Mouse (Mus musculus) brain, embryonic 18.5 days (tissue): ENCODE data around the gene AI182371.

Experiments
- DNase-seq: peaks from one replicate; pipeline ENCODE4 v3.0.0-alpha.2; 2012; ENCODE audit warnings: low read depth, low spot score

AI182371 gene

DNA sequence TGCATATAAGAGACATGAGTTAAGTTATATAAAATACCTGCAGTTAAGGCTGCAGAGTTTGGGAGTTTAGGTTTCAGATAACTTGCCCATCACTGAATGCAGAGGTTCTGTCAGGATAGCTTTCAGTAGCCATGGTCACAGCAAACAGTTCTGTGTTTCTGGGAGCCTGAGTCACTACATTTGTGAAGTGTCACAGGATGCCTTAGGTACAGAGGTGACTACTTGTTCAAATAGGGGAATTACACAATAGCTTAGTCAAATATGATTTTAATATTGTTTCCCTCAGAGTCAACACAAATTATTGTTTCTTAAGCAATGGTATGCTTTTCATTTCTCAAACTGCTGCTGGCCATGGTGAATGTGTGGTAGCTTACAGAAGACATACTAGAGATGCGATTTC, 32.2 kb downstream of the AI182371 start:
- DNase-seq: no peak

- no peak for DNase-seq
Observed at GRCm38 (mm10) chr2:35067117-35067516, 34.2 kb downstream of the AI182371 start.

DNA sequence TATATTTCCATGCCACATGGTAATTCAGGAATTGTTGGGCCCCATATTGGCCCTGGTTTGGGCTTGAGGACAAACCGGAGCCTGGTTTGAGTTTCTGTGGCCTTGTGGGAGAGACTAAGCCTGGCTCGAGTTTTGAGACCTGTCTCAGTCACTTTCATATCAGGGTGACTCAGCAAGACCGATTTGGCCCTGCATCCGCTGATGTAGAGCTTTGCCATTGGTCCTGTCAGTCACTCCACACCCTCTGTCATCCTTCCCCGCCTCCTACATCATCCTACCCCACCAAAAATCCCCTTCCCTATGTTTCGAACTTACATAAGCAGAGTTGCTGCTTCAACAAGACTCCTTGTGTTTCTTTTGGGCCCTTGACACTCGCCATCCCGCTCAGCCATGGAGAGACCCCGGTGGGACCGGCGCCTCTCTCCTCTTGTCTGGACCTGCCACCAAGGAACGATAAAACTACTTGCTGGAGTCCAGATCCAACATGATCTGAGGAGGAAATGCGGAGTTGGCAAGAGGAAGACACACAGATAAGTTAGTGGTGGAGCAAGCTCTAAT, 34.7 kb downstream of the AI182371 start:
- DNase-seq: no peak

DNA sequence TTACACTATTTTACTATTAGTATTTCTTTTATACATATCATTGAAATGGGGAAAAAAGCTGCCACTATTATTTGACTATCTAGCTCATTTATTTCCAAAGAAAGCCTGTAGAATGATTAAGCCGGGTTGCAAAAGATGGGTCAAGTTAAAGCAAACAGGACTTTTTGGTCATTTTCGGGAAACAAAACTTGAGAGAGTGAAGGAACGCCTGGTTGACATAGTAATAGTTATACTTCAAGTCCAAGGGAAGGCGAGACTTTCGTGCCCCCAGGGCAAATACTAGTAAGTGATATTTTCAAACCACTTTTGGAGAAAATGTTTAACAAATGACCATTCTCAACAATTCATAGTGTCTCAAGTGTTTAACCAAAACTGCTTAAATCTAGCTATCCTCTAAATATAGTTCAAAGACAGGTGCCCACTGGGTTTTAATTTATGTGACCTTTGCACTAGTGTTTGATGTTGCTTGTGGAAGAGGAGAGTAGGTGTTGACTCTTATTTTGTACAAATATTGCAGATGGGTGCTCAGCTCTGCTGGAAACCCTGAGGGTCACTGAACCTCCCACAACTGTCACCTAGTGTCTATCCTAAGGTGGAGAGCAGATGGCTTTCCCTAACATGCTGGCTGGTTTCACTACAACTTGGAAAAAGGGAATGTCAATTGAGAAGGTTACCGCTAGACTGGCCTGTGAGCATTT, 37.9 kb downstream of the AI182371 start:
- no peak for DNase-seq

- DNase-seq: no peak
Observed at GRCm38 (mm10) chr2:35061338-35061737, 40.0 kb downstream of the AI182371 start, which contains the start of gene Hc. Gene Hc, minus strand, starts transcription at chr2:35061438.

- no peak for DNase-seq
Observed at GRCm38 (mm10) chr2:35060897-35061296, 40.4 kb downstream of the AI182371 start.

GRCm38 (mm10) chr2:35060256-35060655, 41.1 kb downstream of the AI182371 start:
- no peak for DNase-seq

GRCm38 (mm10) chr2:35058325-35058724, 43.0 kb downstream of the AI182371 start:
- no peak for DNase-seq

DNA sequence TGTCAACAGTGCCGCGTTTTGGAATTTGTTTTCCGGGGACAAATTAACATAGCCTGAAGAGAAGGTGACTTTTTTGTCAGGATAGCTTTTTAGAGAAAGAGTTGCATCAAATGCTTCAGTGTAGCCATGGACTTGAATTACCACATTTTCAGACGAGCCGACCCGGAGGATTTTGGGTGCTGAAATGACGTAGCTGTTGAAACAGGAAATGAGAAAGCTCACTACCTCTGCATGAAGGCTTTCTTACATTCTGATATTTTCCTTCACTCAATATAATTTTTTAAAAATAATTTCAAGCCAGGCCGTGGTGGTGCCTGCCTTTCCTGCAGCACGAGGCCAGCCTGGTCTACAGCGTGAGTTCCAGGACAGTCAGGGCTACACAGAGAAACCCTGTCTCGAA, 44.1 kb downstream of the AI182371 start:
- DNase-seq: no peak

- DNase-seq: no peak
Observed at GRCm38 (mm10) chr2:35048851-35049250, 52.5 kb downstream of the AI182371 start.

DNA sequence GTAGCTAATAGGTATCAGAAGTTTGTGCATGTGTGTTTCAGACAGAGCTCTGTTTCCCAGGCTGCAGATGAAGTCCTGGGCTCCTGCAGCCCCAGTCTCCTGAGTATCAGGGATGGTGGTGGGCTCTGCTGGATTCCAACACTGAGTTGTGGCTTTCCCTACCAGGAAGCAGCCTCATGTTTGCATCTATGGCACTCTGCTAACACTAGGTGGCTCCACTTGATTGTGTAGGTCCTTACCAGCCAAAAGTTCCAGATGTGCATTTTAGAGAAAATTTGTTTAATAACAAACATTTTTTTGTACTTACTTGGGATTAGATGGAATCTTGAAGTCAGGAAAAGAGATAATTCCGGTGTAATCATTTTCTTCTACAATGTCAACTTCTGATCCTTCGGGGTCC, 56.4 kb downstream of the AI182371 start:
- DNase-seq: no peak

- DNase-seq: no peak
Observed at GRCm38 (mm10) chr2:35038580-35039375, 62.6 kb downstream of the AI182371 start.
